Comparison of ENCODE assay signal across 10 mouse cellular contexts in genomic region chr12:112877073-112877576, GRCm38 (mm10). TPM values are rescaled to one million over a fixed set of nuclear protein-coding genes. Genes with fewer than 3 reads are reported as not detected.
DNase-seq lines count a peak whose midpoint lies in the region; ATAC-seq and TF ChIP-seq lines count a peak whose summit lies in the region.
"Had no signal": no experiment of that assay in that cellular context is flagged by ENCODE, and none has a peak within 500 bp of the region (broad histone marks: within the 10 kb centered on the region; RNA-seq: fewer than 3 reads in every experiment).

No protein-coding gene starts in this region.

- TF ChIP-seq EP300 in liver, embryonic 14.5 days (IDR thresholded peaks at IDR 0.05; ENCODE audit: low read depth), result no peak

- no peaks in the 10 kb centered on the region for H3K36me3 ChIP-seq in liver, embryonic 14.5 days (replicated peaks; ENCODE audit: control insufficient read depth, insufficient read depth, low read depth)

- no peak for TF ChIP-seq CTCF in liver, embryonic 14.5 days (IDR thresholded peaks at IDR 0.05; ENCODE audit: low read depth)

- no peak overlapping the region for H3K27ac ChIP-seq in liver, embryonic 14.5 days

- peak; percentile 6 for DNase-seq in gastrocnemius, postnatal 10 days
- no peak for DNase-seq in gastrocnemius, postnatal 25 days
- peak; percentile 30 for DNase-seq in thymus, postnatal 4 days
- DNase-seq in thymus, postnatal 14 days, result no peak
- DNase-seq in liver, embryonic 14.5 days (ENCODE audit: low read depth in 3 of 3, low spot score in 3 of 3), result no peak
- no peak for DNase-seq in right cerebral cortex, postnatal 36 days (ENCODE audit: low spot score in 2 of 2)
- DNase-seq: cerebellum, adult 11-12 months had no signal

- peaks cover 0 to 3% of the 10 kb centered on the region in 2 experiments; a peak in 2 of 4 replicates for H3K4me1 ChIP-seq in liver, embryonic 14.5 days (replicated peaks; ENCODE audit: control insufficient read depth in 2 of 2, insufficient read depth in 2 of 2, low read length in 1 of 2)

- no peaks in the 10 kb centered on the region for H3K9me3 ChIP-seq in liver, embryonic 14.5 days (ENCODE audit: control insufficient read depth, low read length)

- H3K9ac ChIP-seq in liver, embryonic 14.5 days (replicated peaks), result no peak overlapping the region

- 2% methylated on average over 17 of the region's 17 CpGs for WGBS in liver, embryonic 14.5 days (ENCODE audit: insufficient replicate concordance)

- peaks cover 53% of the 10 kb centered on the region for H3K27me3 ChIP-seq in liver, embryonic 14.5 days (ENCODE audit: control insufficient read depth, insufficient read depth, low read length)

- no peak for ATAC-seq in liver, embryonic 14.5 days (ENCODE audit: insufficient read depth)
- ATAC-seq in erythroblast, adult 5-6 weeks (replicated peaks; ENCODE audit: low FRiP score, poor library complexity, severe bottlenecking), result no peak
- no peak for ATAC-seq in monocyte, adult 5-6 weeks (replicated peaks; ENCODE audit: insufficient number of reproducible peaks, low FRiP score, low TSS enrichment, poor library complexity, severe bottlenecking)

- no peak overlapping the region for H3K4me3 ChIP-seq in liver, embryonic 14.5 days (ENCODE audit: insufficient read depth in 1 of 2, low read depth in 2 of 2, low read length in 2 of 2)

- H3K4me2 ChIP-seq in liver, embryonic 14.5 days (ENCODE audit: low read depth), result peak overlapping the region; percentile 25

RNA-seq across cellular contexts. Expression of gene Gpr132, which starts 9.1 kb away (rescaled TPM):
- total RNA-seq in gastrocnemius, postnatal 10 days (2021), result under 1 TPM in 1 of 2 experiments, not detected in 1; 0.09 TPM
- under 1 TPM in 1 of 2 experiments, not detected in 1; 0.11 TPM for total RNA-seq in gastrocnemius, postnatal 25 days (2021)
- 0.30 and 0.51 TPM in 2 replicates for polyA plus RNA-seq in liver, embryonic 14.5 days (2012; rRNA removed)
- 0.16 and 0.27 TPM in 2 replicates for polyA plus RNA-seq in liver, embryonic 14.5 days (2014; fragmentation: Nextera tagmentation; extraction: Ambion mirVana)
- 1.9 and 2.3 TPM in 2 replicates for total RNA-seq in erythroblast, adult 5-6 weeks (2015; ENCODE audit: low replicate concordance)
- 1.1 and 2.1 TPM in 2 replicates for total RNA-seq in erythroblast, adult 5-6 weeks (2017; ENCODE audit: low replicate concordance)
- total RNA-seq in monocyte, adult 5-6 weeks (2017), result 61.4 to 99.5 TPM (median 74.8 TPM) in 3 replicates
- total RNA-seq: layer of hippocampus, adult 8-10 months had no signal

RNA-seq across cellular contexts. Expression of gene Cdca4, which starts 47.9 kb away (rescaled TPM):
- 10 to 100 TPM in 1 of 2 experiments, 1 to 10 TPM in 1; 9.4 to 12.0 TPM for total RNA-seq in gastrocnemius, postnatal 10 days (2021)
- total RNA-seq in gastrocnemius, postnatal 25 days (2021), result 1 to 10 TPM; 3.4 to 3.5 TPM
- polyA plus RNA-seq in liver, embryonic 14.5 days (2012; rRNA removed), result 34.1 and 39.9 TPM in 2 replicates
- polyA plus RNA-seq in liver, embryonic 14.5 days (2014; fragmentation: Nextera tagmentation; extraction: Ambion mirVana), result 61.3 and 66.9 TPM in 2 replicates
- total RNA-seq in erythroblast, adult 5-6 weeks (2015; ENCODE audit: low replicate concordance), result 28.8 and 35.5 TPM in 2 replicates
- 22.1 and 29.7 TPM in 2 replicates for total RNA-seq in erythroblast, adult 5-6 weeks (2017; ENCODE audit: low replicate concordance)
- 15.5 to 32.2 TPM (median 18.8 TPM) in 3 replicates for total RNA-seq in monocyte, adult 5-6 weeks (2017)

RNA-seq across cellular contexts. Expression of gene Jag2, which starts 52.5 kb away (rescaled TPM):
- 10 to 100 TPM; 29.4 to 40.0 TPM for total RNA-seq in gastrocnemius, postnatal 10 days (2021)
- 10 to 100 TPM; 20.4 to 21.8 TPM for total RNA-seq in gastrocnemius, postnatal 25 days (2021)
- polyA plus RNA-seq in liver, embryonic 14.5 days (2012; rRNA removed), result 0.41 and 0.51 TPM in 2 replicates
- polyA plus RNA-seq in liver, embryonic 14.5 days (2014; fragmentation: Nextera tagmentation; extraction: Ambion mirVana), result 0.09 and 0.11 TPM in 2 replicates
- not detected in 2 replicates for total RNA-seq in erythroblast, adult 5-6 weeks (2015; ENCODE audit: low replicate concordance)
- total RNA-seq in erythroblast, adult 5-6 weeks (2017; ENCODE audit: low replicate concordance), result not detected in 2 replicates
- 0.11 to 3.6 TPM (median 3.4 TPM) in 3 replicates for total RNA-seq in monocyte, adult 5-6 weeks (2017)

Comparison
In these comparisons a context has a peak if more than half of its experiments do, and no peak if none do; other contexts are left out.
1. DNase-seq: peak in gastrocnemius, postnatal 10 days (single experiment) and thymus, postnatal 4 days (single experiment); none in gastrocnemius, postnatal 25 days (single experiment), thymus, postnatal 14 days (single experiment), liver, embryonic 14.5 days (0 of 3) and right cerebral cortex, postnatal 36 days (0 of 2).
2. RNA of gene Gpr132, which starts 9.1 kb away (total RNA-seq): 61.4 to 99.5 TPM in monocyte, adult 5-6 weeks; 1.1 to 2.3 TPM in erythroblast, adult 5-6 weeks, 0.11 TPM in gastrocnemius, postnatal 25 days and 0.09 TPM in gastrocnemius, postnatal 10 days; every median in the first group is over 10 times any median in the second.